Mouse (Mus musculus) thymus, postnatal 25 days (tissue): ENCODE results near the gene Selenof.

Experiments
- DNase-seq: peaks from one replicate; pipeline ENCODE4 v3.0.0; 2022

The Selenof gene

GRCm38 (mm10) chr3:144644202-144644601, 74.1 kb downstream of the Selenof start:
- no peak for DNase-seq
